Mouse (Mus musculus): ENCODE results near the gene Cd9. TPM values are rescaled to one million over a fixed set of nuclear protein-coding genes. Genes with fewer than 3 reads are reported as not detected.

Cd9 gene
- total RNA-seq, 2 experiments from 2014 or later, result 19.1 to 30.7 TPM

GRCm38 (mm10) chr6:125434735-125435518 lies 59.7 kb downstream of the Cd9 start:
- Histone ChIP-seq H3K27ac (no peak overlapping the region), H3K4me3 (no peak overlapping the region)
- intact Hi-C loops (cut with DNase I), result no loop called here
- no peak for TF ChIP-seq CTCF (IDR thresholded peaks at IDR 0.05)
- no peak for DNase-seq

GRCm38 (mm10) chr6:125433704-125434447 lies 60.7 kb downstream of the Cd9 start:
- no peak overlapping the region for H3K4me3 ChIP-seq
- DNase-seq, result no peak
- H3K27ac ChIP-seq, result 0 out of 2 replicates have a peak overlapping the region, but pooled peaks have one; percentile 24
- no peak for TF ChIP-seq CTCF (IDR thresholded peaks at IDR 0.05)
- intact Hi-C loops (cut with DNase I), result no loop called here

GRCm38 (mm10) chr6:125433257-125433656 lies 61.3 kb downstream of the Cd9 start:
- no peak for DNase-seq
- TF ChIP-seq CTCF (IDR thresholded peaks at IDR 0.05), result no peak
- H3K4me3 ChIP-seq, result no peak overlapping the region
- intact Hi-C loops (cut with DNase I), result no loop called here
- no peak overlapping the region for H3K27ac ChIP-seq

GRCm38 (mm10) chr6:125432522-125432921 lies 62.1 kb downstream of the Cd9 start:
- no peak for TF ChIP-seq CTCF (IDR thresholded peaks at IDR 0.05)
- no peak for DNase-seq
- H3K4me3 ChIP-seq, result no peak overlapping the region
- H3K27ac ChIP-seq, result no peak overlapping the region
- intact Hi-C loops (cut with DNase I), result no loop called here

- Histone ChIP-seq H3K4me3 (no peak overlapping the region), H3K27ac (no peak overlapping the region)
- intact Hi-C loops (cut with DNase I), result no loop called here
- no peak for DNase-seq
- no peak for TF ChIP-seq CTCF (IDR thresholded peaks at IDR 0.05)
Observed at GRCm38 (mm10) chr6:125430982-125431381, 63.6 kb downstream of the Cd9 start.

- intact Hi-C loops (cut with DNase I), result no loop called here
- H3K4me3 ChIP-seq, result no peak overlapping the region
- TF ChIP-seq CTCF (IDR thresholded peaks at IDR 0.05), result no peak
- no peak for DNase-seq
- no peak overlapping the region for H3K27ac ChIP-seq
Observed at GRCm38 (mm10) chr6:125430358-125430958, 64.1 kb downstream of the Cd9 start.

GRCm38 (mm10) chr6:125429741-125430140 lies 64.8 kb downstream of the Cd9 start:
- DNase-seq, result no peak
- no peak overlapping the region for H3K27ac ChIP-seq
- no peak overlapping the region for H3K4me3 ChIP-seq
- no peak for TF ChIP-seq CTCF (IDR thresholded peaks at IDR 0.05)
- intact Hi-C loops (cut with DNase I), result no loop called here

GRCm38 (mm10) chr6:125426383-125427360 lies 67.9 kb downstream of the Cd9 start:
- Histone ChIP-seq H3K27ac (peak overlapping the region; percentile 87), H3K4me3 (peak overlapping the region; percentile 74)
- DNase-seq, result peak; percentile 86
- TF ChIP-seq CTCF (IDR thresholded peaks at IDR 0.05), result peak; percentile 93
- intact Hi-C loops (cut with DNase I), result loop anchor here (2.0 kb wide), 2 partner anchors 42 to 70 kb away; no protein-coding TSS in a partner anchor

GRCm38 (mm10) chr6:125425205-125426090 lies 69.1 kb downstream of the Cd9 start:
- Histone ChIP-seq H3K4me3 (no peak overlapping the region), H3K27ac (peak overlapping the region; percentile 20; the same call in 1 of the 2 replicates)
- TF ChIP-seq CTCF (IDR thresholded peaks at IDR 0.05), result no peak
- intact Hi-C loops (cut with DNase I), result loop anchor here (2.0 kb wide), 2 partner anchors 43 to 71 kb away; no protein-coding TSS in a partner anchor
- no peak for DNase-seq

- H3K27ac ChIP-seq, result peak overlapping the region; percentile 53
- intact Hi-C loops (cut with DNase I), result no loop called here
Observed at GRCm38 (mm10) chr6:125424156-125424555, 70.4 kb downstream of the Cd9 start.

GRCm38 (mm10) chr6:125423507-125423906 lies 71.1 kb downstream of the Cd9 start:
- no peak for DNase-seq
- Histone ChIP-seq H3K27ac (peak overlapping the region; percentile 43), H3K4me3 (no peak overlapping the region)
- intact Hi-C loops (cut with DNase I), result no loop called here
- no peak for TF ChIP-seq CTCF (IDR thresholded peaks at IDR 0.05)

More at GRCm38 (mm10) chr6:125424156-125424555, 70.4 kb downstream of the Cd9 start:
- no peak for DNase-seq
- no peak overlapping the region for H3K4me3 ChIP-seq
- TF ChIP-seq CTCF (IDR thresholded peaks at IDR 0.05), result no peak

Measured in gastrocnemius, adult 2 months (tissue).